Mouse (Mus musculus): ENCODE measurements around the gene Mybpc3. TPM values are rescaled to one million over a fixed set of nuclear protein-coding genes. Genes with fewer than 3 reads are reported as not detected.
A peak's percentile ranks its signal among the peaks of the same experiment; 100 is the strongest.

The Mybpc3 gene
- polyA plus RNA-seq, 1 experiment from 2014 or later, result not detected

- Histone ChIP-seq H3K4me2 (ENCODE audit: low read depth, low read length) (no peak overlapping the region), H3K9ac (ENCODE audit: low read depth, low read length) (no peak overlapping the region), H3K4me1 (ENCODE audit: control insufficient read depth, insufficient read depth, low read length) (no peaks in the 10 kb centered on the region), H3K9me3 (ENCODE audit: control insufficient read depth, low read length) (no peaks in the 10 kb centered on the region), H3K27ac (ENCODE audit: low read length) (no peak overlapping the region), H3K27me3 (replicated peaks; ENCODE audit: control insufficient read depth, insufficient read depth, low read length) (no peaks in the 10 kb centered on the region), H3K36me3 (ENCODE audit: control insufficient read depth, insufficient read depth, low read length) (no peaks in the 10 kb centered on the region), H3K4me3 (ENCODE audit: low read length) (no peak overlapping the region)
- WGBS, result 73% methylated on average over 9 of the region's 9 CpGs
- no peak for ATAC-seq
Measured at GRCm38 (mm10) chr2:91086392-91087237, 31.3 kb upstream of the Mybpc3 start.

- H3K9ac ChIP-seq (ENCODE audit: low read depth, low read length), result no peak overlapping the region
Measured at GRCm38 (mm10) chr2:91087453-91087852, 30.5 kb upstream of the Mybpc3 start.

GRCm38 (mm10) chr2:91088987-91089386, 29.0 kb upstream of the Mybpc3 start:
- no peak overlapping the region for H3K9ac ChIP-seq (ENCODE audit: low read depth, low read length)
- WGBS, result 77% methylated on average over 9 of the region's 9 CpGs
- H3K4me1 ChIP-seq (ENCODE audit: control insufficient read depth, insufficient read depth, low read length), result no peaks in the 10 kb centered on the region
- H3K27me3 ChIP-seq (replicated peaks; ENCODE audit: control insufficient read depth, insufficient read depth, low read length), result no peaks in the 10 kb centered on the region
- ATAC-seq, result no peak
- no peak overlapping the region for H3K4me2 ChIP-seq (ENCODE audit: low read depth, low read length)
- H3K9me3 ChIP-seq (ENCODE audit: control insufficient read depth, low read length), result no peaks in the 10 kb centered on the region
- no peaks in the 10 kb centered on the region for H3K36me3 ChIP-seq (ENCODE audit: control insufficient read depth, insufficient read depth, low read length)
- no peak overlapping the region for H3K4me3 ChIP-seq (ENCODE audit: low read length)
- no peak overlapping the region for H3K27ac ChIP-seq (ENCODE audit: low read length)

More at GRCm38 (mm10) chr2:91087453-91087852, 30.5 kb upstream of the Mybpc3 start:
- no peaks in the 10 kb centered on the region for H3K9me3 ChIP-seq (ENCODE audit: control insufficient read depth, low read length)
- no peak overlapping the region for H3K4me3 ChIP-seq (ENCODE audit: low read length)
- no peak overlapping the region for H3K4me2 ChIP-seq (ENCODE audit: low read depth, low read length)
- H3K36me3 ChIP-seq (ENCODE audit: control insufficient read depth, insufficient read depth, low read length), result no peaks in the 10 kb centered on the region
- no peak overlapping the region for H3K27ac ChIP-seq (ENCODE audit: low read length)
- H3K27me3 ChIP-seq (replicated peaks; ENCODE audit: control insufficient read depth, insufficient read depth, low read length), result no peaks in the 10 kb centered on the region
- 79% methylated on average over 9 of the region's 9 CpGs for WGBS
- H3K4me1 ChIP-seq (ENCODE audit: control insufficient read depth, insufficient read depth, low read length), result no peaks in the 10 kb centered on the region
- ATAC-seq, result no peak

- Histone ChIP-seq H3K4me1 (ENCODE audit: control insufficient read depth, insufficient read depth, low read length) (no peaks in the 10 kb centered on the region), H3K9me3 (ENCODE audit: control insufficient read depth, low read length) (no peaks in the 10 kb centered on the region), H3K27ac (ENCODE audit: low read length) (no peak overlapping the region), H3K4me3 (ENCODE audit: low read length) (no peak overlapping the region), H3K9ac (ENCODE audit: low read depth, low read length) (no peak overlapping the region), H3K27me3 (replicated peaks; ENCODE audit: control insufficient read depth, insufficient read depth, low read length) (no peaks in the 10 kb centered on the region), H3K4me2 (ENCODE audit: low read depth, low read length) (no peak overlapping the region), H3K36me3 (ENCODE audit: control insufficient read depth, insufficient read depth, low read length) (no peaks in the 10 kb centered on the region)
- ATAC-seq, result no peak
- 70% methylated on average over 6 of the region's 6 CpGs for WGBS
Measured at GRCm38 (mm10) chr2:91090208-91090607, 27.7 kb upstream of the Mybpc3 start.

- Histone ChIP-seq H3K4me2 (ENCODE audit: low read depth, low read length) (no peak overlapping the region), H3K9me3 (ENCODE audit: control insufficient read depth, low read length) (no peaks in the 10 kb centered on the region), H3K36me3 (ENCODE audit: control insufficient read depth, insufficient read depth, low read length) (no peaks in the 10 kb centered on the region), H3K4me3 (ENCODE audit: low read length) (no peak overlapping the region), H3K27ac (ENCODE audit: low read length) (no peak overlapping the region), H3K27me3 (replicated peaks; ENCODE audit: control insufficient read depth, insufficient read depth, low read length) (no peaks in the 10 kb centered on the region), H3K4me1 (ENCODE audit: control insufficient read depth, insufficient read depth, low read length) (no peaks in the 10 kb centered on the region), H3K9ac (ENCODE audit: low read depth, low read length) (no peak overlapping the region)
- WGBS, result 70% methylated on average over 6 of the region's 6 CpGs
- ATAC-seq, result no peak
Measured at GRCm38 (mm10) chr2:91090827-91091226, 27.1 kb upstream of the Mybpc3 start.

- ATAC-seq, result no peak
- Histone ChIP-seq H3K9me3 (ENCODE audit: control insufficient read depth, low read length) (no peaks in the 10 kb centered on the region), H3K36me3 (ENCODE audit: control insufficient read depth, insufficient read depth, low read length) (no peaks in the 10 kb centered on the region), H3K27ac (ENCODE audit: low read length) (no peak overlapping the region), H3K4me2 (ENCODE audit: low read depth, low read length) (no peak overlapping the region), H3K4me1 (ENCODE audit: control insufficient read depth, insufficient read depth, low read length) (no peaks in the 10 kb centered on the region), H3K9ac (ENCODE audit: low read depth, low read length) (0 out of 2 replicates have a peak overlapping the region, but pooled peaks have one; percentile 15), H3K27me3 (replicated peaks; ENCODE audit: control insufficient read depth, insufficient read depth, low read length) (no peaks in the 10 kb centered on the region), H3K4me3 (ENCODE audit: low read length) (0 out of 2 replicates have a peak overlapping the region, but pooled peaks have one; percentile 3)
- WGBS, result 64% methylated on average over 14 of the region's 14 CpGs
Measured at GRCm38 (mm10) chr2:91096524-91096923, 21.4 kb upstream of the Mybpc3 start.

- Histone ChIP-seq H3K27ac (ENCODE audit: low read length) (no peak overlapping the region), H3K9ac (ENCODE audit: low read depth, low read length) (0 out of 2 replicates have a peak overlapping the region, but pooled peaks have one; percentile 15), H3K4me2 (ENCODE audit: low read depth, low read length) (no peak overlapping the region), H3K4me1 (ENCODE audit: control insufficient read depth, insufficient read depth, low read length) (no peaks in the 10 kb centered on the region), H3K9me3 (ENCODE audit: control insufficient read depth, low read length) (no peaks in the 10 kb centered on the region), H3K36me3 (ENCODE audit: control insufficient read depth, insufficient read depth, low read length) (no peaks in the 10 kb centered on the region), H3K4me3 (ENCODE audit: low read length) (0 out of 2 replicates have a peak overlapping the region, but pooled peaks have one; percentile 3), H3K27me3 (replicated peaks; ENCODE audit: control insufficient read depth, insufficient read depth, low read length) (no peaks in the 10 kb centered on the region)
- WGBS, result 84% methylated on average over 10 of the region's 10 CpGs
- ATAC-seq, result no peak
Measured at GRCm38 (mm10) chr2:91097015-91097414, 20.9 kb upstream of the Mybpc3 start.

- ATAC-seq, result no peak
- 85% methylated on average over 2 of the region's 2 CpGs for WGBS
- no peak overlapping the region for H3K4me3 ChIP-seq (ENCODE audit: low read length)
Measured at GRCm38 (mm10) chr2:91098156-91098555, 19.8 kb upstream of the Mybpc3 start.

GRCm38 (mm10) chr2:91101124-91101740, 16.7 kb upstream of the Mybpc3 start:
- WGBS, result 6% methylated on average over 7 of the region's 7 CpGs
- no peak overlapping the region for H3K27ac ChIP-seq (ENCODE audit: low read length)
- H3K9ac ChIP-seq (ENCODE audit: low read depth, low read length), result 0 out of 2 replicates have a peak overlapping the region, but pooled peaks have one; percentile 10
- no peaks in the 10 kb centered on the region for H3K36me3 ChIP-seq (ENCODE audit: control insufficient read depth, insufficient read depth, low read length)
- no peak overlapping the region for H3K4me3 ChIP-seq (ENCODE audit: low read length)
- no peaks in the 10 kb centered on the region for H3K4me1 ChIP-seq (ENCODE audit: control insufficient read depth, insufficient read depth, low read length)
- H3K9me3 ChIP-seq (ENCODE audit: control insufficient read depth, low read length), result no peaks in the 10 kb centered on the region
- H3K27me3 ChIP-seq (replicated peaks; ENCODE audit: control insufficient read depth, insufficient read depth, low read length), result no peaks in the 10 kb centered on the region
- H3K4me2 ChIP-seq (ENCODE audit: low read depth, low read length), result no peak overlapping the region
- peak; percentile 85 for ATAC-seq

More at GRCm38 (mm10) chr2:91098156-91098555, 19.8 kb upstream of the Mybpc3 start:
- H3K27ac ChIP-seq (ENCODE audit: low read length), result no peak overlapping the region
- H3K9me3 ChIP-seq (ENCODE audit: control insufficient read depth, low read length), result no peaks in the 10 kb centered on the region
- H3K4me1 ChIP-seq (ENCODE audit: control insufficient read depth, insufficient read depth, low read length), result no peaks in the 10 kb centered on the region
- no peak overlapping the region for H3K9ac ChIP-seq (ENCODE audit: low read depth, low read length)
- H3K4me2 ChIP-seq (ENCODE audit: low read depth, low read length), result no peak overlapping the region
- no peaks in the 10 kb centered on the region for H3K36me3 ChIP-seq (ENCODE audit: control insufficient read depth, insufficient read depth, low read length)
- H3K27me3 ChIP-seq (replicated peaks; ENCODE audit: control insufficient read depth, insufficient read depth, low read length), result no peaks in the 10 kb centered on the region
